Mouse (Mus musculus) right cerebral cortex, postnatal 4 days (tissue): ENCODE data around the gene Kank2.

Experiments
- DNase-seq: peaks from one replicate; pipeline ENCODE4 v3.0.0-alpha.2; 2022

Kank2 gene

DNA sequence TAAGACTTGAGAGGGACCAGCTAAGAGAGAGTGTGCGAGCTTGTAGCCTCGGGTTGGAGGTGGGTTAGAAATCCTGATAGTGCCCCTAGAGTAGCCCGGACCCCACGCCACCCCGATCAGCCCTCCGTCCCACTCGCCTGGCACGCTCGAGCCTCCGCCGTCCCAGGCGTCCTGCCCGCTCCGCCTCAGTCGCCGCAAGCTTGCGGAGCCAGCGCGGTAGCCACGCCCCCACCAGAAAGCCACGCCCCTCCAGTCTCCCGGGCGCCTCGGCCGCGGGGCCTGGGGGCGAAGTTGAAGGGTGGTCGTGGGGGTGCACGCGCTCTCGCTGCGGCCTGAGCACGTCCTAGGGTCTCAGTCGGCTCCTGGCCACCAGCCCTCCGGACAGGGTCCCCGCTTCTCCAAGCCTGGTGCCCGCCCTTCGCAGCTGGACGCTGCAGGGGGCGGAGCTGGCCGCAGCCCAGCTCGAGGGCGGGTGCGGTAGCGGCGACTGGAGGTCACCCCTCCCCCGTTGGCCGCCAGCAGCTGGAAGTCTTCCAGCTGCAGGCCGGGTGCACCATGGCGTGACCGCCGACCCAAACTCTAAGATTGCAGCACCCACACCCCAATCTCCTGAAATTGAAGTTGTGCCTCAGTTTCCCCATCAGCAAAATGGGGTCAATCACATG lies at the start of gene Kank2:
Gene Kank2, minus strand, starts transcription at position 400 of the 665 bp plus-strand sequence.
- peak; percentile 73 for DNase-seq

DNA sequence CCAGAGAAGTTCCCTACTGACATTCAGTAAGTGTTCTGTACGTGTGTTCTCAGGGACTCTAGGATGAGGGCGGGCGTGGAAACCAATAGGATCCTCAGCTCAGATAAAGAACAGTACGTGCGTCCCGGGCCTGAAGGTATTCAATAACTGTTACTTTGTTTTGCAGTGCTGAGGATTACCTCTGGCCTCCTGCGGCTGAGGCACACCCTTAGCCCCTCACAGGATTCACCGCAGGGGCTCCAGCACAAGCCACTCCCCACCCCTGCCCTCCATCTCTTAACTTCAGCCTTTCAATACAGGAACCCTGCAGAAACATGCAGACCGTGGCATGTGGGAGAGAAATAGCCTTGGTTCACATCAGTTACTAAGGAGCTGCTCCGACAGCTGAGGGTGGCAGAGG lies 49.4 kb upstream of the Kank2 start:
- DNase-seq = no peak

DNA sequence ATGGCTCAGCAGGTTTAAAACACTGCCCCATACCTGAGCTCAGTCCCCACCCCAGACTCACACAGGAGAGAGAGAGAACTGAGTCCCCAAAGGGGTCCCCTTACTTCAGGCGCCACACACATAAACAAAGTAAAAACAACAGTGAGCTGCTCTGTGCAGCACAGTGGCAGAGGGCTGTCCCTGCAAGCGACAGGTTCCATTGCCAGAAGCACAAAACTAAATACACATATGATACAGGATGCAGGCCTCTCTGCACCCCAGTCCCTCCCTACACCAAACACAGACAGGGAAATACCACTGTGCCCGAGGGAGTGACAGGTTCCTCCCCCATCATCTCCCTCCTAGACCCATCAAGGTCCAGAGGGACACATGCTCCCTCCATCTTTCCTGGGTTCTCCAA lies 48.9 kb upstream of the Kank2 start:
- DNase-seq = no peak

DNA sequence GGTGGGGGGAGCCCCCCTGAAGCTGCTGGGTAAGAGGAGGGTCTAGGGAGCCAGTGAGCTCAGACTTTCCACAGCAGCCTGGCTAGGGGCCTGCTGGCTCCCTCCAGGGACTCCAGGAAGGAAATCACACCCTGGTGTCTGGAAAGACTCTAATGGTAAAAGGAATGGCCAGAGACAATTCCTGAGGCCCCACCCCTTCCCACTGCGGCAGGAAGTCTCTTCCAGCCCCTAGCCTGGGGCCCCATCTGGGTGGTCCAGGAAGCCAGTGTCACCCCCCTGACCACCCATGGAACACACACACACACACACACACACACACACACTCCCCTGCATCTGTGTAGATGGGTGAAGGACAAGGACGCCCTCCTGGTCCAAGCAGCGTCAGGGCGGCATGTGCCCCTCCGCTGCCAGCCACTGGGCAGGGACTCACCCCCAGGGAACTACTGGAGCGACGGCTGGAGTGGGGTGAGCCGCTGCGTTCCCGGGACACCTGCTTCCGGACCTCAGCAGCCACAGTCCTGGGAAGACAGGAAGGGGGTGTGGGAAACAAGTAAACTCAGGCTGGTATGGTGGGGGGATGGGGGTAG lies 48.3 kb upstream of the Kank2 start:
- no peak for DNase-seq

DNA sequence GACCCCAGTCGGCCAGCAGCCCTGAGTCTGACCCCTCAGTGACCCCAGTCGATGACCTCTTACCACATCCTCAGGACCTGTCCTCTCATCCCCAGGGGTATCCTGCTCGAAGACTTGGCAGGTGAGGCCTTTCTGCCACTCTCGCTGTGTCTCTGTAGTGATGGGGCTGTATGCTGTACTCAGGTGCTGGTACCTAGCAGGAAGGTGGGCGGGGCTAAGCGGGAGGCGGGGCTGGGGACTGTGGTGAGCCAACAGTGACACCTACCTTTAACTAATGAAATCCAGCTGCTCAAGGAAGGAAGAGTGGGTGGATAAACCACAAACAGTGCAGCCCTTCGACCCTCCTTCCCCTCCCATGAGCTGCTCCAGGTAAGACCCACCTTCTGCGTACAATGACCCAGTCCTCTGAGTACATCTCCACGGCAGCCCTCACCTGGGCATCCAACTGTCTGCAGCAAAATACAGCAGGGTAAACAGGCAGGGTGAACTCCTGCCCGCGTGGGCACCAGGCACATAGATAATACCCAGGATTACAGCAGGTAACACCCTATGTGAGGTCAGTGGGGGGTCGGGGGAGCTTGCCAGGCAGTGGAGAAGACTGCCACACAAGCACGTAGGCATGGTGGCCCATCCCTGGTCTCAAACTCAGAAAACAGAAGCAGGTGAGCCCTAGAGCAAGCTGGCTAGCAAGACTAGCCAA lies 47.0 kb upstream of the Kank2 start:
- DNase-seq = no peak

DNA sequence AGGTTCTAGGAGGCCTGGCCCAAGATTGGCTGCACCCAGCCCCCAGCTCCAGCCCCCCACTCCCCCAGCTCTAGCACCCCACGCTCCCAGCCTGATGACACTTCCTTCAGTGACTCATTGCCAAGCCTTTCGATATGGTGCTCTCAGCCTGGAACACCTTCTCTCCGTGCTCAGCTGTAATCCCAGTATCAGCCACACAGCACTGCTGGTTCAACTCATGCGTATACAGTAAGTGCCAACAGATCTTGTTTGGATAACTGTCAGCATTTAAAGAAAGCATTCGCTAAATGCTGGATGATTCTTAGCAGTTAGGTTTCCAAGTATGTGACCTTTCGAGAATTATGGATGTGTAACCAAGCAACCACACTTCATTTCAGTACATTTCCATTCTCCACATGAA lies 44.5 kb upstream of the Kank2 start:
- no peak for DNase-seq

DNA sequence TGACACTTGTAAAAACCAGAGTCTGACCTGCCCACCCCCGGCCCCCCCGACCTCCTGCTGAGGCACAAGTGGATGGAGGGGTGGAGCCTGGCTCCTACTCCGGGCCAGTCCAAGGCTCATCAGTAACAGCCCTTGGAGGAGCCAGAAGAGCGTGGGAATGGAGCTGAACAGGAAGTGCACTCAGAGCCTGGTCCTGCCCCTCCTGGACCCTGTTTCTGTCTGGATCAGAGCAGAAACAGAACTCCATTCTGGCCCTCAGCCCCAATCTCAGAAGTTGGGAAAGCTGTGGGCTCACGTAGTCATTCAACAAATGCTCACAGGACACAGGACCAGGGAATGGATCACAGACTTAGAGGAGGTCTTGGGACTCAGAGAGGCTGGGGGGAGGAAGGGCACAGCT lies 43.8 kb upstream of the Kank2 start:
- DNase-seq = no peak

DNA sequence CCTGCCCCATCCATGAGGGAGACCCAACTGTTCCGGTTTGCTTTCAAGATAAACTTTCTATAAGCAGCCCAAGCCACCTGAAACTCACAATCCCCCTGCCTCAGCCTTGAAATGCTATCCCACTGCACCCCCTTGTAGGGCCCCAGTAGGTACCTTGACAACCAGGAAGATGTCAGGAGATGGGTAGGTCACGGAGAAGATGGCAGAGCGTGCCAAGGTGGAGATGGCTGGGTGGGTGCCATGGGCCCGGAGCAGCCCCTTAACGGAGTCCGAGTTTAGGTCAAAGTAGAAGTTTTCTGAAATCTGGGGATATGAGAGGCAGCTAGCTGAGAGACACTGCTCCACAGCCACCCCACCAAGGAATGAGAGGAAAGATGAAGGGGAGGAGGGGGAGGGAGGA lies 42.8 kb upstream of the Kank2 start:
- DNase-seq = no peak

DNA sequence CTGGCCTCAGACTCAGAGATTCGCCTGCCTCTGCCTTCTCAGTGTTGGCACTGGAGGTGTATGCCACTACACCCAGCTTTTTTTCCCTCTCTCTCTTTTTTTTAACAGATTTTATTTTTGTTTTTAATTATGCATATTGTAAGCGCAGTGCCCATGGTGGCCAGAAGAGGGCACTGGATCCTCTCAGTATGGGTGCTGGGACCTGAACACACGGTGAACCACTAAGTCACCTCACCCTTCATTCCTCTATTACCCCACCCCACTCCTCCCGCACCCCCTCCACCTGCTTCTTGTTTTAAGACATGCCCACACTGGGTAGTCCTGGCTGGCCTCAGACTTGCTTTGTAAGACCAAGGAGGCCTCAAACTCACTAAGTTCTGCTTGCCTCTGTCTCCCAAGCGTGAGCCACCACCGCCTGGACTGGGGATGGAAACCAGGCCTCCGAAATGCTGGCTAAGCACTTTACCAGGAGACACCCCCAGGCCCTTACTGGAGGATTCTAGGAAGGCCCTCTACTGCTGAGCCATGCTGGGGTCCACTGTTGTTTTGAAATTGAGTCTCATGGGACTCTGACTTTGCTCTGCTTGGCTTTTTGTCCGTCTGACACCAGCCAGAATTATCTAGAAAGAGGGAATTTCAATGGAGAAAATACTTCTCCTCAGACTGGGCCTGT lies 41.7 kb upstream of the Kank2 start:
- DNase-seq = peak; percentile 46

DNA sequence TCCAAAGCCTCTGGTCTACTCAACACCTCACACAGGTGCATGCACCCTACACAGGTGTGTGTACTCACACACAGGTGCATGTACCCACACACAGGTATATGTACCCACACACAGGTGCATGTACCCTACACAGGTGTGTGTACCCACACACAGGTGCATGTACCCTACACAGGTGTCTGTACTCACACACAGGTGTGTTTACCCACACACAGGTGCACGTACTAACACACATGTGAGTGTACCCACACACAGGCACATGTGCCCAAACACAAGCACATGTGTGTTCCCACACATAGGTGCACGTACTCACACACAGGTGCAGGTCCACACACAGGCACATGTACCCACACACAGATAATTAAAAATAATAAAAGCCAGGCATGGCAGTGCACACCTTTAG lies 39.1 kb upstream of the Kank2 start:
- no peak for DNase-seq

DNA sequence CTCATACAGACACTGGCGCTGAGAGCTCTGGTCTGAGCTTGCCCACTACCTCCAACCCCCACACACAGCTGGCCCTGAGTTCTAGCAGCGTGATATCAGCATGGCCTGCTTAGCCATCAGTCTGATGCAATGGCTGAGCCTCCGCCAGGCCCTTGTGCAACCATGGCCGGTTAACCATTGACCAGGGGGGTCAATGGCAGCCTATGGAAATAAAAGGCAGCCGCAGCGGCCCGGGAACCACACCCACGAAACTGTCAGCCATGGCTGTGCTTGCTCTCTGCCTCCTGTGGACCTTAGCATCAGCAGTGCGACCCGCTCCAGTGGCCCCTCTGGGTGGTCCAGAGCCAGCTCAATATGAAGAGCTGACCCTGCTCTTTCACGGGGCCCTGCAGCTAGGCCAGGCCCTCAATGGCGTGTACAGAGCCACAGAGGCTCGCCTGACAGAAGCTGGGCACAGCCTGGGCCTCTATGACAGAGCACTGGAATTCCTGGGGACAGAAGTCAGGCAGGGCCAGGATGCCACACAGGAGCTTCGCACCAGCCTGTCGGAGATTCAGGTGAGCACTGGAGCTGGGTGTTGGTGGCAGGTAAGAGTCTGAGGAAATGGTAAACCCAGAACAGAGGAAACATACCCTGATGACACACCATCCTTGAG lies 36.8 kb upstream of the Kank2 start, which contains the start of gene Angptl8:
Gene Angptl8, plus strand, starts transcription at position 253 of the 655 bp plus-strand sequence.
- DNase-seq = no peak

DNA sequence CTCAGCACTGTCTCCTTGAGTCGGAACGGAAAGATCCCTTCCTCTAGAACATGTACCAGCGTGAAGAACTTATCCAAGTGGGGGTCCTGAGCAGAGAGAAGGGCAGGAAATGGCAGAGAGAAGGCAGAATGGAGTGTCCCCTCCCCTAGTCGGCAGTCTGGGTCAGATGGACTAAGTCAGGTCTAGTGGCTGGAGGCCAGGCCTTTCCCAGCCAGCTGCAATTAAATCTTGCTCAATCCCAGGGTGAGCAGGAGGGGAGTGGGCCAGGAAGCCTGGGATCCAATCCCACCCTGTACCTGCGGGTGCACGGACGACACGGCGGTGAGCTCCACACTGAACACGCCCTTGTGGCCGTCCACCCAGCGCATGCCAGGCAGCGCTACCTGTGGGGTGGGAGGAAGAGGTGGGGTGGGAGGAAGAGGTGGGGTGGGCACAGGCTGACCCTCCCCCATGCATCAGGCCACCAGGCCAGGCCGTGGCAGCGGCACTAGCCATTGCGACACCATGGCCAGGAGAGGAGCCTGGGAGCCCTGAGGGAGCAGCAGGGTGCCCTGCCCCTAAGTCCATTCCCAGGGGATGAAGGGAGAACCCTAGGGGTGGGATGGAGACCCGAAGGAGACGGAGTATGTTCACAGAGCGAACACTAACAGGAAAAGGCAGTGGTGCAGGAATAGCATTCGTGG lies 33.2 kb upstream of the Kank2 start:
- DNase-seq = no peak

DNA sequence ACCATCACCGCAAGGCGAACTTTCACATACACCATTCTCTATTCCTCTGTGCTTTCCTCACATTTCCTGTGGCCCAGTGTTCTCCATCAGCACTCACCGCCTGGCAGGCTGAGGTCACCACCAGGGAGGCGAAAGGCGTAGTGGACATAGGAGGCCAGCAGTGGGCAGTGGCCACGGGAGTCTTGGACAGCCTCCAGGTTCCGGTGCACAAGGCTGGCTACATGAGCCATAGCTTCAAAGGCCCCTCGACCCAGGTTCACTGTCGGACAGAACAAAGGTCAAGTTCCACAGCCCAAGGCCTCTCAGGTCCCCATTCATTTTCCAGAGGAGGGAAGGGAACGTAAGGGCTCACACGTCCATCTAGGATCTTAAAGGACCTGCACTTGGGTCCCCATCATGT lies 32.4 kb upstream of the Kank2 start:
- no peak for DNase-seq

DNA sequence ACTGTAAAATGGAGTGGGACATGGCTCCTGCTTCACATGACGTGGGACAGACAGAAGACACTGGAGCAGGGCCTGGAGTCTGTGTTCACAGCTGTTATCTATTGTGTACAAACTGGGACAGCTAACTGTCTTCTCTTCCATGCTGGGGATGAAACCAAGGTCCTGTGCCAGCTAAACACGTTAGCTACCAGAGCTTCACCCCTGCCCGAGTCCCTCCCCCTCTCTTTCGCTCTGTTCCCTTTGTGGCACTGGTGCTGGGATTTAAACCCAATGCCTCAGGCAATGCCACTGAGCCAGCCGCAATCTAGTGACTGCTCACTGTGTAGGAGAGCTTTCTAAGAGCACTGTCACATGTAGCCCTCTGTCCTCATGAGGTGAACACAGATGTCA lies 31.9 kb upstream of the Kank2 start:
- no peak for DNase-seq

DNA sequence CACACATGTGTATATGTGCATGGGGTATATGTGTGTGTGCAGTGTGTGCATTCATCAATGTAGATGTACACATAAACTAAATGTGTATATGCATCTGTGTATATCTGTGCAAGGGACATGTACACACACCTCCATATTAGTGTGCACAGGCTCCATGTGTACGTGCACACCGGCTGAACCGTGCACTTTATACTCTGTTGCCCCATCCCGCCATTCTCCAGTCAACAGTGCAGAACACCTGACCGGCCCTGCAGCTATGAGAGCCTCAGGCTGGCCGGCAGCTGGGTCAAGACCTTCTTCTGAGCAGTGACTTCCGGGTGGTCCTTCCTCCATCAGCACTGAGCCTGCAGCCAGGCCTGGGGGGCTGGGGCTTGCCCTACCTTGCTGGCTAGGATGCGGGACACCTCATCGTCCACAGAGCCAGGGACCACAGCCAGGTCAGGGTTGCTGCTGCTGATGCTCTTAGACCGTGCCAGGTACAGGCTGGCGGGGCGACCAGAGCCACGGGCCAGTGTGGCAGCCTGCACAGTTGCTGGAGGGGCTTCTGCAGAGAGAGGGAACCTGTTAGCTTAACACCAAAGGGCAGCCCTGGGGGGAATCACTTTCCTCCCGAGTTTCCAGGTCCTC lies 31.4 kb upstream of the Kank2 start:
- no peak for DNase-seq

DNA sequence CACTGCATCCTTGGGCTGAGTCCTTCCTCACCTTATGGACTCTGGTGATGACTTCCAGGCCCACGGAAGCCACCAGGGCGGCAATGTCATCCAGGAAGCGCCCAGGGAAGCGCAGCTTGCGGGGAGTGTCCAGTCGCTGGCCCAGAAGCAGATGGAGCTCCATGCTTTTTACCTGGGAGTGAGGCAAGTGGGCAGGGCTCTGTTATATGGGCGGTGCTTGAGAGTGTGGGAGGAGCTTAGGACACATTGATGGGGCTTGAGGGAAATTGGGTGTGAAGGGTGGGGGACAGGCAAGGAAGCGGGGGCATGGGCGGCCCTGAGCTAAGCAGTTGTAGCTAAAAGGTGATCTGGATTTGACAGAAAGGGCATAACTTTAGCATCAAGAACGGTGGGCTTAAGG lies 25.8 kb upstream of the Kank2 start:
- DNase-seq = no peak

DNA sequence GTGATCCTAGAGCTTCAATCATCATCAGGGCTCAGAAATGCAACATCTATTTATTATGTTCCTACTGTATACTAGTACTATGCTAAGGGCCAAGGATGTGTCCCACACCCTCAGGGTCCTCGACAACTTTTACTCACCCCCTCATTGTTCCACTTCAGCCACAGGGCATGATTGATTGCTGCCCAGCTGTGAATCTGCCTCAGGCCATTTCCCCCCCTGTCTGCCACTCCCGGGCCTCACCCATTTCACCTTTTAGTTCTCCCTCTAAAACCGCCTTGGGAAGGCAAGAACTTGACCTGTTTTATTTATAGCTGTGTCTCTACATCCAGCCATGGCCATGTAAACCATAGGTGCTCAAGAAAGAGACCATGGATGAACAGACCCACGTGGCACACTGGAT lies 25.4 kb upstream of the Kank2 start:
- no peak for DNase-seq

DNA sequence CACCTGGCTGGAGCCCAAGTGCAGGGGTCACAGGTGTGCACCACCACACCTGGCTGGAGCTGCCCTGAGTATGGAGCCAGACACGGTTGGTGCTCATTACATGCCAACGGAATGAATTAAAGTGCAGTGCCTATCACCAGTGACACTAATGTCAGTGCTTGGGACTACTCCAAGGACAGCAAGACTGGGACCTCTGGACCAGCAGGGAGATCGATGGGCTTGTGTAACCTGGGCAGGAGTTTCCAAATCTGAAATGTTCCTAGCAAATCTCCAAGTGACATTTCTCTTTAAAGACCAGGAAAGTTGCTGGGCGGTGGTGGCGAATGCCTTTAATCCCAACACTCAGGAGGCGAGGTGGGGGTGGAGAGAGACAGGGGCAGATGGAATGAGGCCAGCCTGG lies 24.1 kb upstream of the Kank2 start:
- no peak for DNase-seq

DNA sequence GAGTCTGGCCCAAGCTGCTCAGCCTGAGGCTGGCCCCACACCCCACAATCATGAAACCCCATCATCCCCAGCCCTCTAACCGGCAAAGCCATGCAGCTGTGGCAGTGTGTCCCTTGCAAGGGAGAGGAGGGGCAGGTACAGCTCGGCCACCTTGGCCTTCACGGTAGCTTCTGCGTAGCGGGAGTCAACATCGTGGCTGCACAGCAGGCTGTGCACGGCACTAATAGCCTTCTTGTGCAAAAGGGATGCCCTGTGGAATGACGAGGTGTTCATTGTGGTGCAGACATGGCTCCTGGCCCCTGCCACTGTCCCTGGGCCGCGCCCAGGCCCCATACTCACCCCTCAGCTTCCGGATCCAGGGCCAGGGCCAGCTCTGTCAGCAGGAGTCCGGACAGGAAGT lies 21.6 kb upstream of the Kank2 start:
- no peak for DNase-seq

DNA sequence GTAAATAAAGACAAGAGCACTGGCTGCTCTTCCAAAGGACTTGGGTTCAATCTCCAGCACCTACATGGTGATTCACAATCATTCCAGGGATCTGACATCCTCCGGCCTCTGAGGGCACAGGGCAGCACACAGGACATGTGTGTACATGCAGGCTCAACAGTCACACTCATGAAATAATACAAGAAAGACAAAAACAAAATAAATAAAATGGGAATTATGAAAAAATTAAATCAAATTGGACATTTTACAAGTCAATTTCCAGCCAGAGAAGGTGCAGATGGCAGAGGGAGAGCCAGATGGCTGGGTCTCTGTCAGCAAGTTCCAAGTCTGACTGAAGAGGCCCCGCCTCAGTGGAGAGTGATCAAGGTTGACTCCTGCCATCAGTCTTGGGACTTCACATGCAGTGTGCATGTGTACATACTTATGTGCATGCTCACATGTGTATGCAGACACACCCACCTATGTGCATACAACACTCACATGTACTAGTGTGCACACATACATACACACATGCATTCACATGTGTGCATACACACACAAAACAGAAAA lies 20.7 kb upstream of the Kank2 start:
- DNase-seq = no peak

DNA sequence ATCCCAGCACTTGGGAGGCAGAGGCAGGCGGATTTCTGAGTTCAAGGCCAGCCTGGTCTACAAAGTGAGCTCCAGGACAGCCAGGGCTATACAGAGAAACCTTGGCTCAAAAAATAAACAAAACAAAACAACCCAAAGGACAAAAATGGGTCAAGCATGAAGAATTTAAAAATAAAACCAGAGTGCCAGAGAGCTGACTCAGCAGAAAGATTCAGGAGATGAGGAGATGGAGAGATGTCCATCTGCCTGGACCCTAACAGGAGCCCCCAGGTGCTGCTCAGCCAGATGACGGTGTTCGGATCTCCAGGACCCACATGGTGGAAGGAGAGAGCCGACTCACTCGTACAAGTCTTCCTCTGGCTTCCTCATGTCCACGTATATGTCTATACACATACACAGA lies 20.0 kb upstream of the Kank2 start:
- no peak for DNase-seq

DNA sequence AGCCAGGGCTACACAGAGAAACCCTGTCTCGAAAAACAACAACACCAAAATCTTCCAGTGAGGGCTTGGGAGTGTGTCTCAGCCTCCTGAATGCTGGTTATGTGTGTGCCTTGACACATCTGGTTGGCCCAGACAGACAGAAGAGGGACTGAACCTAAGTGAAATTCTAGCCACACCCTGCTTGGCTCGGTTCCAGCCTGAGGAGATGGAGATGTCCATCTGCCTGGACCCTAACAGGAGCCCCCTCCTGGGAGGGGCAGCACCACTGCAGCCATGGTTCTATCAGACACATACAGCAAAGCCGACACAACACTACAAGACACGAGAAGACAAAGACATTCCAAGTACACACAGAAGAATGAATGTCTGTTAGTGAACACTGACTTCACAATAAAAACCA lies 19.6 kb upstream of the Kank2 start:
- DNase-seq = no peak
